Mouse (Mus musculus) urinary bladder, postnatal 4 days (tissue): ENCODE data around the gene Irf7.
A peak's percentile ranks its signal among the peaks of the same experiment; 100 is the strongest.

ENCODE experiments used
- DNase-seq, 2 experiments: peaks; one replicate each; pipeline ENCODE4 v3.0.0; 2021 to 2022; ENCODE audit warnings: low spot score in 2 of 2

The Irf7 gene

GRCm38 (mm10) chr7:141220377-141220776 is 45.9 kb downstream of the Irf7 start:
- peak in 1 of 2 experiments; percentile 17 for DNase-seq

GRCm38 (mm10) chr7:141219558-141220099 is 46.7 kb downstream of the Irf7 start:
- DNase-seq = peak in 1 of 2 experiments; percentile 15

- DNase-seq = peak in 1 of 2 experiments; percentile 19
Observed at GRCm38 (mm10) chr7:141218557-141219133, 47.6 kb downstream of the Irf7 start.

GRCm38 (mm10) chr7:141218141-141218540 is 48.1 kb downstream of the Irf7 start:
- DNase-seq = peak in 1 of 2 experiments; percentile 18

- DNase-seq = peak in 1 of 2 experiments; percentile 21
Observed at GRCm38 (mm10) chr7:141217343-141218013, 48.8 kb downstream of the Irf7 start.

GRCm38 (mm10) chr7:141216894-141217293 is 49.4 kb downstream of the Irf7 start:
- DNase-seq = no peak

GRCm38 (mm10) chr7:141215880-141216733 is 50.2 kb downstream of the Irf7 start:
- DNase-seq = peak; percentile 72 to 74

- DNase-seq = peak; percentile 90 to 92
Observed at GRCm38 (mm10) chr7:141215101-141215879, 51.0 kb downstream of the Irf7 start, which contains the start of gene Rassf7. Gene Rassf7, plus strand, starts transcription at chr7:141215860.

- DNase-seq = no peak
Observed at GRCm38 (mm10) chr7:141214310-141214709, 52.0 kb downstream of the Irf7 start.

GRCm38 (mm10) chr7:141213605-141214235 is 52.6 kb downstream of the Irf7 start, which contains the start of gene Lmntd2:
Gene Lmntd2, minus strand, starts transcription at chr7:141214080.
- DNase-seq = no peak

- DNase-seq = no peak
Observed at GRCm38 (mm10) chr7:141213133-141213532, 53.1 kb downstream of the Irf7 start.
